Mouse (Mus musculus) heart, postnatal 36 days (tissue): ENCODE measurements around the gene Arl15. TPM values are rescaled to one million over a fixed set of nuclear protein-coding genes. Genes with fewer than 3 reads are reported as not detected.

ENCODE experiments used
- DNase-seq, 2 experiments: peaks; one replicate each; pipeline ENCODE4 v3.0.0; 2021 to 2022
- intact Hi-C: fragments of 180-260 bp; cut with DNase I; formaldehyde crosslinking; loops from one replicate; pipeline ENCODE4 v1.15.1; 2025
- total RNA-seq, 2 experiments: library from RNA; stranded (reverse); gene quantifications; 2 replicates each; pipeline ENCODE4 v1.2.3; 2021

Gene Arl15
- total RNA-seq, 2 experiments from 2014 or later: 7.5 to 8.1 TPM

DNA sequence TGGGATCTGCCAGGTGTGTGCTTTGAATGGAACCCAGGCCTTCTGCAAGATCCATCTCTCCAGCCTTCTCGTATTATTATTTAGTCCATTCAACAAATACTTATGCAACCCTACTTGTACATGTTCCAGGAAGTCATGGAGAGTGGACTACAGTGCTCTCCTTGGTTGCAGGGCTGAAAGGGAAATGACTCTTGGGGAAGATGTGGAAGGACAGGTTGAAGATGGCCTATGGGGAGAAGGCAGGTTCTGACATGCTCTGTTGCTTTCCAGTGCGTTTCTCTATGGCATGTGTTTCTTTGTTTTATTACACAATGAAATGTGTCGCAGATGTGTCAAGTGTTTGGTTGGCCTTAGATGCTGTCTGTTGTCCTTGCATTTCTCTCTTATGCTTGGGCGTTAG, 5.1 kb downstream of the Arl15 start:
- DNase-seq: no peak
- intact Hi-C loops: loop anchor here (10.0 kb wide), 1 partner anchor 585 kb away; the partner anchor contains the start of gene Ndufs4

DNA sequence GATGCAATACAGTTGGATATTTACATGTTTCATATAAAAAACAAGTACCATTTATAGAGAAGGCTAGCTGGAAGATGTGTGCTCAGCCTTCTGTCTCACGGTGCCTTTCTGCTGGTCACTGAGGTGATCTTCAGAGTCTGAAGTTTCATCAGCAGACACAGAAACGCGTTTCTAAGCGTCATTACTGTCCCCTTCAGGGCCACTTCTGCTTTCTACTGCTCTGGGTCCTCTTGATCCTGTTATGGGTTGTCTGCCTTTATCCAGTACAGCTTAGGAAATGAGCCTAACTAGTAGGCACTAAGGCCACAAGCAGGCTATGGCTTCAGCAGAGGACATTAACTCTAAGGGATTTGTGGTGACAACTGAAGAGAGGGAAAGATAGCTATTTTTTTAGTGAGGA, 5.9 kb downstream of the Arl15 start:
- DNase-seq: no peak
- intact Hi-C loops: no loop called here

DNA sequence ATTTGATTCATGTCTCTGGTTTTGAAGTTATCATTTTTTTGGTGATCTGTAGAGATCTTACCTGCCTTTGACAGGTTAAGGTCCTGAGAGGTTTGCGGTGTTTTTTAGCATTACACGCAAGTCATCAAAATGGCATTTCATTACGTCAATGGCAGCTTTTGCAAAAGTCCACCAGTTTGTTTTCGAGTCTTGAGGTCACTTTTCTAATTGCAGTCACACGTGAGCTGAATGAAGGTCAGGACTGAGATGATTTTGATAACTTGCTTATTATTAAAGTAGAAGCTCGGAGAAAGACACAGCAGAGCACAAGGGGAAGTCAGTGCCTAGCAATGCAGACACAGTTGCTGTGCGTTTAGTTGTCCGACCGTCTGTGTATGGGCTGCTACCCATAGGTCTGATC, 8.3 kb downstream of the Arl15 start:
- no peak for DNase-seq
- intact Hi-C loops: no loop called here

DNA sequence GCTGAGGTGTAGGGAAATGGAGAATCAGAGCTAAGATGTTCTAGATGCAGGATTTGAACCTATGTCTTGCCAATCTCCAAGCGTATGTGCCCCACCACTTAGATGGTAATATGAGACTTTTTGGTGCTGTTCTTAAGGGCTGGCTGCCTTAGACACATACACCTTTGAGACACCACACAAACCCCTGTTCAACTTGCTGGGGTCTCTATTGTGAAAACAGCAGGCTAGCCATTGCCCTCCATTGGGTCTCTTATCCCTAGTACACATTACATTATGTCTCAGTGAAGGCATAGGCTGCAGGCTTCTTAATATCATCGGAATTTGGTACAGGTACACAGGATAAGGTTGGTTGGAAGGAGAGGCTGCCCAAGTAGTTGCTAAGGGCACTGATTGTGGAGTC, 16.8 kb downstream of the Arl15 start:
- DNase-seq: no peak

DNA sequence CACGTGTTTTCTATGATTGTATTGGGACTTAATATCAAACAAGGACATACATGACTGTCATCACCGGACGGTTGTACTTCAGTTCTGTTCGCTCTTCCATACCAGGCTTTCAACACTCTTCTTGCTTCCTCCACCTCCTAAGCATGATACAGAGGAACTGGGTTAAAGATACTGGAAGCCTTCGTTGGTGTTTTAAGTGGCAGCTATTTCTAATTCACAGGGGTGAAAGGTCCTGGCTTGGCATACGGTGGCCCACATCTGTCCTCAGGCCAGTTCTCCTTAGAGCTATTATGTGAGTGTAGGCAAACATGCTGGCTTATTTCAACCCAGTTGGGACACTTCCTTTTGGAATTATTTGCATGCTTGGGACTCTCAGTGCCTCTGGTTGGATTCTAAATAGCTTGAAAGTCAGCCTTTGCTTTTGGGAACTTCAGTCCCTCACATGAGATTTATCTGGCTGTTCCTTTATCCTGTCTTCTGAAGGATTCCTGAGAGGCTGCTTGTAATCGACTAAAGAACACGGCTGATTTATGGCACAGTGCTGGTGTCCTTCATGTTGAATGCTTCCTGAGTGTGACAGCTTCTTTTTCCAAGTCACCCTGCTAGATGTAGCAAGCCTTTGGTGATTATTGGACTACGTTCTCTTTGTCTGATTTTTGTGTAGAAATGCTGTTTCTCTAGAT, 17.7 kb downstream of the Arl15 start:
- no peak for DNase-seq
- intact Hi-C loops: no loop called here

More for the DNA sequence above, 16.8 kb downstream of the Arl15 start:
- intact Hi-C loops: no loop called here

DNA sequence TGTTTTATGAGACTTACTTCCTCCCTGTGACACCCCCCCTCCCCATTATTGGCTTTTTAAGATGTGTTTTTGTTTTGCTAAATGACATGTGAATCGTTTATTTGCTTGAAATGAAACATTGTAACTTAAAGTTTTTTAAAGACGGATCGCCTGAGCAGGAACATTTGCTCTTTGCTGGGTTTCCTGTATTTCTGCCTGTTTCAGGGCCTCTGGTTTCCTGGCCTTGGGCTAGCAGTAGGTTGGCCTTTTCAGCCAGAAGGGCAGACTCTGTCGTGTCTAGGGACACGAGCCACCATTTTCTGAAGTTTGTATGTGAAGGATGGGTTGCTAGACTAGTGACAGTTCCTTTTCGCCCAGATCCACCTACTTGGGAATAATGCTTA, 18.3 kb downstream of the Arl15 start:
- no peak for DNase-seq
- intact Hi-C loops: no loop called here

DNA sequence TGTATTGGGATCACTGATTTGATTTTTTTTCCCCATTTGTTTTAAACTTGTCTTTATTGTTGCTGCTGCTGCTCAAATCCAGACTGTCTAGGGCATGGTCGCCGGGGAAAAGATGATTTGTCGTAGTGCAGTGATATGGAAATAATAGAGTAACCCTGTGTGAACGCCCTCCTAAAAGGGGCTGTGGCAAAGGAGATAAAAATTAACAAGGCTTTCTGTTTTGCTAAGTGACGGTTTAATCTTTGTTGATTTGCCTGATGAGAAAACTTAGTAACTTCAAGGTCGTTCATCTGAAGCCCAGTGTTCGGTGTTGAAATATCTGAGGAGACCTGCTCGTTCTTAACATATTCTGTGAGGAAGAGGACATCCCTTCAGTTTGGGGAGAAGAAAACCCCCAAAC, 19.8 kb downstream of the Arl15 start:
- intact Hi-C loops: no loop called here
- no peak for DNase-seq

DNA sequence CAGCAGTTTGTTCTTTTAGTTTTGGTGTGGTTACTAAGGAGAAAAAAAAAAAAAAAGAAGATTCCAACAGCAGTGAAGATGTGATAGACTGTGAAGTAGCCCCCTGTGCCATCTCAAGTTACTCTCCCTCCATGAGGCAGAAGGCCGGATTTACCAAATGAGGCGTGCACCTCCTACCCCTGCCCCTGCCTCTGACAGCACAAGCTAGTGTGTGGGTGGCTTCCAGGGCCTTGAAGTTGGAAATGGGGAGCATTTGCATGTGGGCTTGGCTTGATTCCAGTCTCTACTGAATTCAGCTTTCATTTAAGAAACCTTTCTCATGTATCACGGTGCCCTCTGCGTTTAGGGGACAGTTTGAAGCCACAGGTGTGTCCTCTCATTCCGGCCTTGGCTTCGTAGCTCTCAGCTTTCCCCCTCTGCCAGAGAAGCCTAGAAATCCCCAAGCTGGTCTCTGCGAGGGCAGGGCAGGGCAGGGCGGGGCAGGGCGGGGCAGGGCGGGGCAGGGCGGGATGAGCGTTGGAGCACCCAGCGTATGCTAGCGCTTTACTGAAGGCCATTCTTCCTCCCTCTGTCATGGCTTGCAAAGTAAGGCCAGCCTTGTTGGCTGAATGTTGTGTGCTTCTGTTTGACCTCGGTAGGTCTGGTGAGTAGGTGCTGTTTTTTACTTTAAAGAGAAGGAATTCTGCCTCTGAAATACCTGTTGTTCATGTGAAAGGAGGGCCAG, 21.6 kb downstream of the Arl15 start:
- no peak for DNase-seq
- intact Hi-C loops: no loop called here

- no peak for DNase-seq
- intact Hi-C loops: no loop called here
Observed at GRCm38 (mm10) chr13:113816421-113816810, 22.1 kb downstream of the Arl15 start.

DNA sequence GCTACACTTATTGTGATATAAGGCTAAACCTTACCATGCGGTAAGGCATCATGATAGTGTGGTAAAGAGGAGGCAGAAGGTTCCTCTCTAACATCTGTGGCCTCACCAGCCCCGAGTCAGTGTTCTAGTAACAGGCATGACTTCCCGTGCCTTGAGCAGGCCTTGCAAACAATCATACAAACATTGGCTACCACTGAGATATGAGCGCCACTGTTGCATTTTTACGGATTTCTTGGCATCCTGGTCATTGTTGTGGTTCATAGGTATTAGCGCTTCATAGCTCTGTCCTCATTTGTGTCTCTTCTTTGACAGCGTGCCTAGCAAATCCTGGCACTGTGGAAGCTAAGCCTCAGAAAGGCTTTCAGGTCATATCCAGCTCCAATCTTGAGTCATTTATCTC, 24.7 kb downstream of the Arl15 start:
- intact Hi-C loops: no loop called here
- DNase-seq: no peak

DNA sequence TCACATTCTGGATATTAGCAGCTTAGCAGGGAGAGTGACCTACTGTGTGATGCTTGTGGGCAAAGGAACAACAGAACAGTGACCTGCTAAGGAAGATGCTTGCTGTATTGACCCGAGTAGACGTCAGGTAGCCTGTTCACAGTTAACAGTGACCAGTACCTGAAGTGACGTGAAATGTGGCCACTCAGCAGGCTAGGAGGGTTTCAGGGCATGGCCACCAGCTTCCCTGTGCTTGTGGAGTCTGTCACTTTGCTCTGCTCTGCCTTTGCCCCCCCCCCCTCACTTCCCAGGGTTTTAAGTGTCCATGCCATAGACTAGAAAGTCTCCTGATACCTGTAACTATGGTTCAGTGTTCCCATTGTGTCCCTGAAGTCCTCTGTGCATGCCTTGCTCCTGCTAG, 25.9 kb downstream of the Arl15 start:
- intact Hi-C loops: no loop called here
- DNase-seq: no peak

DNA sequence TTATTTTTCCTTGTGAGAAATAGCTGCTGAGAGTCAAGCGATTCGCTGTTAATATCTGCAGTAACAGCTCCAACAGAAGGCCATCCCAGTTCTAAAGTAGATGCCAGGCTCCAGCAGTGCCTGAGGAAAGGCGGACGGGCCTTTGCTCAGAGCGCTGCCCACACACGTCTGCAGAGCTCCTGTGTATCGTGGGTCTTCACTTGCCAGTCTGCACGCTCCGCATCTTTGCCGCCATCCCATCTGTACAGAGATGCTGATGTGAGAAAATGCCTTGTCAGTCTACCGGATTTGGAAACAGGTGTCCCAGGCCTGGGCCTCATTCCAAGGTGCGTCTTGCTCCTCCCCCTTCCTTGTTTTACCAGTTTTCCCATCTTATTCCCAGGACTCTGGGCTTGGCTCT, 27.6 kb downstream of the Arl15 start:
- intact Hi-C loops: no loop called here
- DNase-seq: no peak

DNA sequence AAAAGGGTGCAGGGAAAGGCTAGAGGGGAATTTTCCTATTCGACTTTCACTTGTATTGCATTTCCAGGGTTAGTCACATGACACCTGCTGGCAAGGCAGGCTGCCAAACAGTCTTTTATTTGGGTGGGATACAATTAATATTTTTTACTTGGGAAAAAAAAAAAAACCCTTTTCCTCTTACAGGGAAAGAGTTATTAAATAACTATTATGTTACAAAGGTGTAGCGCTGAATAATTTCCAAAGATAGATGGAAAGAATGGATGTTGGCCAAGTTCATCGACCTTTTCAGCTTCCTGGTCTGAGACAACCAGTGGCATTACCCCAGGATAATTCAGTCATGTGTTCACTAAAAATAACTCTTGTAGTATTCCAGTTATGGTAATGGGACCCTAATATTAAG, 29.7 kb downstream of the Arl15 start:
- intact Hi-C loops: no loop called here
- DNase-seq: no peak

DNA sequence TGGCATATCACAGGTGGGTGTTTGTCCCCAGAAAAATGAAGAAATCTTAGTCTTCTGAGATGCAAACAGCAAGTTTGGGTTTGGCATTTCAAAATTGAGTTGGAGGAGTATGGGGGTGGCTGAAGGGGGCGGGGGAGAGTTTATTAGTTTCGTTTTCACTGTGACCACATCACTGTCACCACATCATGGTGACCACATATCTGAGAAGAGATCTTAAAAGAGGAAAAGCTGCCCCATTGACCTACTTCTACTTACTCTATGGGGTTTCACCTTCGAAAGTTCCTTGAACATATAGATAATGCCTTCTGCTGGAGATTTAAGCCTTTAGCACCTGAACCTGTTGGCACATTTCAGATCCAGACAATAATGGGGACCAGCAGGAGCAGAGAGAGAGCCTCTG, 34.3 kb downstream of the Arl15 start:
- intact Hi-C loops: no loop called here
- DNase-seq: no peak

DNA sequence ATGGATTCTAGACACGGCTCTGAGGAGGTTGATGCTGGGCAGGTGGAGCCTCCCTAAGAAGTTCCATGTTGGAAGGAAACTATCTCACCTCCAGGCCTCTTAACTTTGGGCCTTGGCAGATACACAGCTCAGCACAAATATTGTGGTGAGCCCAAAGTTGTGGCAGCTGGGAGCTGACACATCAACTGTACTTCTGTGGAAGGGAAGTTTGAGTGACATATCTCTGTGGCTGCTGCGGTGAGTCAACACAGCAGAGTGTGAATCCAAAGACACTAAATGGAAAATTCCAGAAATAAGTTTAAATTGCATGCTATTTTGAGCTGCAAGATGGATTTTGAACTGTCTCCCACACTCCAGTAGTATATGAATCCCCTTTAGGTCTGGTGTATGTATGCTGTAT, 34.8 kb downstream of the Arl15 start:
- DNase-seq: no peak
- intact Hi-C loops: no loop called here

GRCm38 (mm10) chr13:113830805-113831204, 36.5 kb downstream of the Arl15 start:
- intact Hi-C loops: no loop called here
- DNase-seq: no peak

DNA sequence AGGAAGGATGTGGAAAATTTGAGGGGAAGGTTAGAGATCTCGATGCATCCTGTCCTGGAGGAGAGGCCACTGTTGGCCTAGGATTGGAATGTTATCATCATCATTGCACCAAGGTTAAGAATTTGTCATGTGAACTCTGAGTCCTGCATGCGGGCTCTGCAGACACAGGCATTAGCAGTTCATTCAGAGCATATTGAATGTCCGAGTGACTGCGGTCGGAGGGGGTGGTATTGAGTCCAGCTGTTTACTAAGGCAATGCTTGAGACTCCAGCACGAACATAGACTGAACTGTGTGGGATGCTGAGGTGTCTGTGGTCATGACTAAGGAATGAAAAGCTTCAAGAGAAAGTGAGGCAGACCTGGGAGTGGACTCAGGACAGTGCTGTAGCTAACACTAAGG, 38.6 kb downstream of the Arl15 start:
- no peak for DNase-seq
- intact Hi-C loops: no loop called here

DNA sequence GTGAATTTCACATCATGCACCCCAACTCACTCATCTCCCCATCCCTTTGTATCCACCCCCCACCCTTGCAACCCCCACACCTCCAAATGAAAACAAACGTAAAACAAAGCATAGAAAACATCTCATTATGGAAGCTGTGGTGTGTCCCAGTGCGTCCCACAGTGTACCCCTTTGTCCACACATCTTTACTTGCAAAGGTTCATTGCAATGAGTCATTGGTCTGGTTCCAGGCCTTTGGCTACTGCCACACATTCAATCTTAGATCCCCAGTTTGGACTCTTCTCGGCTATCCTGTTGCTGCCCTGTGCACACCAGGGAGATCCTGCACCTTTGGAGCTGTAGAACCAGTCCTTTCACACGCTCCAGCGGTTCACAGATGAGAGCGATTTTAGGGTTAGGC, 41.6 kb downstream of the Arl15 start:
- intact Hi-C loops: no loop called here
- DNase-seq: no peak

DNA sequence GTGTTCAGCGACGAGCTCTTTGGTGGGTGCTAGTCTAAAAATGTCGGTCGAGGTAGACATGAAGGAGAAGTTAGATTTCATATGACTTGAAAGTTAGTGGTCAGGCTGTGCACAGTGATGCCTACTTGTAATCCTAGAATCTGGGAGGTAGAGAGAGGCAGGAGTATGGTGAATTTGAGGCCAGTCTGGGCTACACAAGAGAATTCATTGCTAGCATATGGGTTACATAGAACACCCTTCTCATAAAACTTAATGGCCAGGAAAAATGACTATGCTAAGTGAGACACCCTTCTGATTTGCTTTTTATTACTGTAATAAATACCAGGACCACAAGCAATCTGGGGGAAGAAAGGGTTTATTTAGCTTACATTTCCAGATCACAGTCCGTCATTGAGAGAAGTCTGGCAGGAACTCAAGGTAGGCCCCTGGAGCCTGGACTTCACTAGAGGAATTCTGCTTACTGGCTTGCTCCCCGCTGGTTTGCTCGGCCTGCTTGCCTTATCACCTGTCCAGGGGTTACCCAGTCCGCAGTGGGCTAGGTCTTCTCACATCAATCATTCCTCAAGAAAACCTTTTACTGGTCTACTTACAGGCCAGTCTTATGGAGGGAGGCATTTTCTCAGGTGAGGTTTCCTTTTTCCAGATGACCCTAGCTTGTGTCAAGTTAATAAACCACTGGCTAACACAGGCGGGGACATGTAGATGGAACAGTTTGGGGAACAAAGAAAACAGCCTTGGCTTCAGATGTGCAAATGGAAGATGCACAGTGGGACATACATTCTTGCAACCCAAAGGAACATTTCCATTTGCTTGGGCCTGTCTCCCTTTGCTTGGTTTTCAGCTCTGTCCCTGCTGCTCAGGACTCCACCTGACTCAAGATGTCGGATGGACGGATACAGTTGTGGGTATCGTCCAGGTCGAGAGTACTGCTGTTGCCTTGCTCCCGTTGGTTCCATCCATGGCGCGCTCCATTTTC, 44.6 kb downstream of the Arl15 start:
- DNase-seq: no peak
- intact Hi-C loops: no loop called here

DNA sequence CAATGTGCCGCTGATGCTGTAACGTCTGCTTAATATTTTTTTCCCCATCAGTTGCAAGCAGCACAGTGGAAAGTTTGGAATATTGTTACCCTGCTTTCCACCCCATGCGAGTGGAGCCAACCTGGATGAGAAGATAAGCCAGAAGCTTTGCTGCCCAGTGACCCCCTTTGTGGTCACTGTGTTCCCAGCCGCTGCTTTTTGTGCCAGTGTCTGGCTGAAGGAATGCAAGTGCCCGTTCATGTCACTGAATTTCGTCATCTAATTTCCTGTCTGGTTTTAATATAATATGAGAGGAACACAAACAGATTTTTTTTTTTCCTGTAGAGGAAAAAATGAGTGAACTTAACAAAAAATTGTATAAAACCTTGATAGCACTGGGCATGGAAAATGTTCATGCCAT, 46.1 kb downstream of the Arl15 start:
- no peak for DNase-seq
- intact Hi-C loops: no loop called here
